ENCODE assay signal across 18 mouse cellular contexts in the genomic region with DNA sequence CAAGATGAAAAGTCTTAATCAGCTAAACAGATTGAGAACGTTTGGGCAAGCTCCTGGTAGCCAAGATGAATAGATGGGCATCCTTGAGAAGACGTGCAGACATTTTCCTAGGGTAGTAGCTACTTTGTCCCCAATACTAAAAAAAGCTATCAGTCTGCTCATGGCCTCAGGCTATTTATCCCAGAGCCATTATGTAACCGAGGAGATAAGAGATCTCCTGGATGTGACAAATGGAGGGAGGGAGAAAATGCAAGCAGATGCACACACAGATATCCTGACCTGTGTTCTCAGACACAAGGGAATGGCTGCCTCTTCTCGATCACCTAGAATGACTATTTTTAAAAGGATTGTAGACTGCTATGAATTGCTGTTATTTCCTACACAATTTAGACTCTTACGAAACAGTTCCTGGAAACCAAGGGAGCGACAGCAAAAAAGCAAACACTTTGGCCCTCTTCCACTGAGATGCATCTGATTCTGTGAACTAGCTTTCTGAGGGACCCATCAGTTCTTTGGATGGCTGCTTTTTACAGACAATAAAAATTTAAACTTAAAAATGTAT.
"Had no signal": no experiment of that assay in that cellular context is flagged by ENCODE, and none has a peak within 500 bp of the region (broad histone marks: within the 10 kb centered on the region; RNA-seq: fewer than 3 reads in every experiment).

No protein-coding gene starts in this region.

- H3K9me3 ChIP-seq: kidney, embryonic 15.5 days; limb, embryonic 13.5 days; liver, embryonic 12.5 days; lung, embryonic 15.5 days; midbrain, embryonic 10.5 days; stomach, embryonic 15.5 days had no signal

- H3K27me3 ChIP-seq: kidney, embryonic 15.5 days; limb, embryonic 13.5 days; liver, embryonic 12.5 days; lung, embryonic 15.5 days; stomach, embryonic 15.5 days had no signal

- H3K36me3 ChIP-seq: liver, embryonic 12.5 days had no signal

- H3K4me2 ChIP-seq: kidney, embryonic 15.5 days; limb, embryonic 13.5 days; liver, embryonic 12.5 days; lung, embryonic 15.5 days; stomach, embryonic 15.5 days had no signal

- DNase-seq: kidney, adult 2 months; kidney, postnatal 14 days; layer of hippocampus, adult 9-11 months; layer of hippocampus, postnatal 36 days; lung, postnatal 4 days; midbrain, embryonic 14.5 days; retina, postnatal 1 day; right cerebral cortex, postnatal 4 days; spleen, adult 18-20 months; thymus, postnatal 36 days had no signal

- ATAC-seq: intestine, embryonic 16.5 days; liver, embryonic 12.5 days had no signal

- H3K27ac ChIP-seq: kidney, embryonic 15.5 days; limb, embryonic 13.5 days; liver, embryonic 12.5 days; lung, embryonic 15.5 days; midbrain, embryonic 10.5 days; stomach, embryonic 15.5 days had no signal

- H3K9ac ChIP-seq: kidney, embryonic 15.5 days; limb, embryonic 13.5 days; liver, embryonic 12.5 days; lung, embryonic 15.5 days; stomach, embryonic 15.5 days had no signal

- H3K4me3 ChIP-seq: kidney, embryonic 15.5 days; limb, embryonic 13.5 days; liver, embryonic 12.5 days; lung, embryonic 15.5 days; midbrain, embryonic 10.5 days; myocyte; stomach, embryonic 15.5 days had no signal

- H3K4me1 ChIP-seq: stomach, embryonic 15.5 days had no signal
